Mouse (Mus musculus) heart, postnatal 0 days (tissue): Measurements from ENCODE around the gene Cx3cr1. TPM values are rescaled to one million over a fixed set of nuclear protein-coding genes. Genes with fewer than 3 reads are reported as not detected.
A peak's percentile ranks its signal among the peaks of the same experiment; 100 is the strongest.

ENCODE experiments used
- ATAC-seq: fragments of 200-750 bp; cut with Nextera tagmentation; 2 replicates; pipeline ENCODE4 v1.8.0; 2017; ENCODE audit warnings: low read depth, moderate number of reproducible peaks, moderate library complexity; ENCODE audit not compliant: insufficient read depth
- DNase-seq: peaks from one replicate; pipeline ENCODE4 v3.0.0-alpha.2; 2016; ENCODE audit warnings: low spot score
- H3K27ac ChIP-seq: fragments of 300-500 bp; sonication (generic); 2 replicates; pipeline ENCODE4 v1.5.1; 2014; ENCODE audit warnings: low read depth, mild to moderate bottlenecking
- H3K27me3 ChIP-seq: fragments of 300-500 bp; sonication (generic); 2 replicates; pipeline ENCODE4 v1.6.1; 2014; ENCODE audit warnings: low read length, mixed read lengths; ENCODE audit not compliant: control insufficient read depth, insufficient read depth
- H3K36me3 ChIP-seq: fragments of 300-500 bp; sonication (generic); replicated peaks from 2 replicates; pipeline ENCODE4 v1.6.1; 2014; ENCODE audit warnings: low read length, mixed read lengths; ENCODE audit not compliant: control insufficient read depth, insufficient read depth
- H3K4me1 ChIP-seq: fragments of 300-500 bp; sonication (generic); 2 replicates; pipeline ENCODE4 v1.6.1; 2014; ENCODE audit warnings: antibody characterized with exemption; ENCODE audit not compliant: control insufficient read depth, insufficient read depth
- H3K4me2 ChIP-seq: fragments of 300-500 bp; sonication (generic); 2 replicates; pipeline ENCODE4 v1.6.1; 2014; ENCODE audit warnings: low read depth, mild to moderate bottlenecking, low read length, moderate library complexity
- H3K4me3 ChIP-seq: fragments of 300-500 bp; sonication (generic); 2 replicates; pipeline ENCODE4 v1.5.1; 2014; ENCODE audit warnings: low read depth, low read length
- H3K9ac ChIP-seq: fragments of 300-500 bp; sonication (generic); replicated peaks from 2 replicates; pipeline ENCODE4 v1.6.1; 2014; ENCODE audit warnings: low read depth, low read length, mixed read lengths
- H3K9me3 ChIP-seq: fragments of 300-500 bp; sonication (generic); replicated peaks from 2 replicates; pipeline ENCODE4 v1.6.1; 2016; ENCODE audit warnings: low read length; ENCODE audit not compliant: control insufficient read depth
- CTCF ChIP-seq: IDR thresholded peaks from 2 replicates; pipeline ENCODE4 v1.5.1; 2016; ENCODE audit warnings: antibody characterized with exemption, control low read depth, low read depth
- EP300 ChIP-seq: IDR thresholded peaks from 2 replicates; pipeline ENCODE4 v1.6.1; 2016; ENCODE audit warnings: antibody characterized with exemption, low read depth
- WGBS: fragments of 180-500 bp; shearing (Covaris S2); extraction: QIAGEN DNeasy Blood & Tissue Kit; methylation state at CpG from one replicate; pipeline ENCODE4 v1.1.7; 2014; 5-methylcytosine and 5-hydroxymethylcytosine counted together
- polyA plus RNA-seq: library from polyadenylated mRNA; unstranded; fragments of >200 nt; fragmentation: Nextera tagmentation; extraction: Ambion mirVana; gene quantifications from 2 replicates; pipeline ENCODE4 v1.2.1, GENCODE M21; 2015
- total RNA-seq: library from RNA; depleted of rRNA; stranded (reverse); fragments of >200 nt; gene quantifications from 2 replicates; pipeline ENCODE4 v1.2.3, GENCODE M21; 2014; ENCODE audit warnings: low replicate concordance

Gene Cx3cr1
- total and polyA plus RNA-seq, 2 experiments from 2014 or later: 4.7 to 5.2 TPM

DNA sequence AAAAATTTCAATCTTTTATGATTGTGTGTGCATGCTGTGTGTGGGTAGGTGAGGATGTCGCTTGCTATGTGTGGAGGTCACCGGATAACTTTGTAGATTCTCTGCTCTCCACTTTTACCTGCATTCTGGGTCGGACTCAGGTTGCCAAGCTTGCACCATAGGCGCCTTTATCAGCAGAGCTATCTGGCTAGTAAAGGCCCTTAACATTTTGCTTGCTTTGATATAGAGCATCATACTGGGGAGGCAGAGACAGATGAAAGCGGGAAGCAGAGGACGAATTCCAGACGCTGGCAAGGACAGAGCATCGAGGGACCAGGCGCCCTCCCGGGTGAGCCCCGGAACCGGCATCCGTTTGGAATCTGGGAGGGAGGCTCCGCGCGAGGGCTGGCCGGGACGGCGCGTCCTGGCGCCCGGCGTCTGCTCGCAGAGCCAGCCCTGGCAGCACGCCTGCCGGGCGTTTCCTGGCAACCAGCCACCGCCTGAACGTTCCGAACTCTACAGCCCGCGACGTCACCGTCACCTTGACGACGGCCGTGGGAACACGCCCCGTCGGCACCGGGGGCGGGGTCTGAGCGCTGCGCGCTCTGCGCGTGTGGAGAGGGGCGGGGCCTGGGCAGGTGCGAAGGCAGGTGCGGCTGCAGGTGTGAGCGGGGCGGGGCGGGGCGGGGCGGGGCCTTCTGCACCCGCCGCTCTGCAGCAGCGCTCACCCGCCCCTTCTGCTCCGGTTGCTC, 58.7 kb downstream of the Cx3cr1 start:
- Histone ChIP-seq H3K4me1 (peaks cover 18% of the 10 kb centered on the region; the same call in 1 of the 2 replicates), H3K27ac (peak overlapping the region; percentile 96), H3K4me2 (peak overlapping the region; percentile 74), H3K36me3 (peaks cover 31% of the 10 kb centered on the region), H3K9ac (0 out of 2 replicates have a peak overlapping the region, but pooled peaks have one; percentile 34), H3K9me3 (no peaks in the 10 kb centered on the region), H3K4me3 (peak overlapping the region; percentile 41), H3K27me3 (no peaks in the 10 kb centered on the region)
- TF ChIP-seq EP300: peak; percentile 94
- TF ChIP-seq CTCF: no peak
- WGBS: 2% methylated on average over 52 of the region's 60 CpGs
- DNase-seq (peak; percentile 89), ATAC-seq (peak; percentile 92)

DNA sequence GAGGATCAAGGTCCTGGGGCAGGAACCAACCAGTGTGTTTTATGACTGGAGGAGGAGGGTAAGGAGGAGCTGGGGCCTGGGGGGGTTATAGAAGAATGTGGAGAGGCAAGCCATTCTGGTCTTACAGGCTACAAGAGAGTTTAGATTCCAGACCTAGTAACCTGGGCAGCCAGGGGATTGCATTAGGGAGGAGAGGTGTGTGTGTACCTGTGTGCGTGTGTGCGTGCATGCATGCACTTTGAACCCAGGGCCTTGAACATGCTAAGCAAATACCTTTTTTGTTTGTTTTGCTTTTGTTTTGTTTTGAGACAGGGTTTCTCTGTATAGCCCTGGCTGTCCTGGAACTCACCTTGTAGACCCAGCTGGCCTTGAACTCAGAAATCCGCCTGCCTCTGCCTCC, 59.8 kb downstream of the Cx3cr1 start:
- Histone ChIP-seq H3K27ac (no peak overlapping the region), H3K4me2 (no peak overlapping the region), H3K9me3 (no peaks in the 10 kb centered on the region), H3K9ac (no peak overlapping the region), H3K27me3 (no peaks in the 10 kb centered on the region), H3K4me1 (peaks cover 9% of the 10 kb centered on the region; the same call in 1 of the 2 replicates), H3K36me3 (peaks cover 20% of the 10 kb centered on the region), H3K4me3 (no peak overlapping the region)
- WGBS: 100% methylated on average over 3 of the region's 3 CpGs
- no peak for DNase-seq
- TF ChIP-seq CTCF: no peak
- no peak for TF ChIP-seq EP300
- no peak for ATAC-seq

DNA sequence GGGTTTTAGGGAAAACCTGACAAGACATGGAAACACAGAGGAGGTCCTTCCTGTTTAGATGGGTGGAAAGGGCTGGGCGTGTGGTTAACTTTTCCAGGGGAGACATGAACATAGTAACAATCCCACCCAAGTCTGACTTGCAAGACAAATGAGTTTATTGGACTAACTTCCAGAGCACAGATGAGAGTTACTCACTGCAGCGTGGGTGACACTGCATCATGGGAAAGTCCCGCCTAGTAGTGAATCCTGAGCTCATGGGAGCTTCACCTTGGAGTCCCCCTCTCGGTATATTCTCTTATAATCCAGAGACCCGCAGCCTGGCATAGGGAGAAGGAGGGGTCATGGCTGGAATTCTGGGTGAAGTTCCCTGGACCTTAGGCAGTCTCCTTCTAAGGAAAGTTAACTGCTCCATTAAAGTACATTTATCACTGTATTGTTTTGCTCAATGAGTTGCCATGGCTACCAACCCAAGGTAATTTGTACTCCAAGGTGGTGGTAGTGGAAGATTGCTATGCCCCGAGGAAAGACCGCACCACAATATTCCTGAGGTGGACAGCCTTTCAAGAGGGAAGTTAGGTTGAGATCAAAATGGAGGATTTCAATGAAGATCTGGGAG, 60.3 kb downstream of the Cx3cr1 start:
- Histone ChIP-seq H3K4me3 (no peak overlapping the region), H3K27ac (no peak overlapping the region), H3K4me1 (peaks cover 4% of the 10 kb centered on the region; the same call in 1 of the 2 replicates), H3K9ac (no peak overlapping the region), H3K9me3 (no peaks in the 10 kb centered on the region), H3K4me2 (no peak overlapping the region), H3K27me3 (no peaks in the 10 kb centered on the region), H3K36me3 (peaks cover 15% of the 10 kb centered on the region)
- no peak for ATAC-seq
- WGBS: 81% methylated on average over 7 of the region's 7 CpGs
- no peak for DNase-seq
- no peak for TF ChIP-seq EP300
- TF ChIP-seq CTCF: no peak

DNA sequence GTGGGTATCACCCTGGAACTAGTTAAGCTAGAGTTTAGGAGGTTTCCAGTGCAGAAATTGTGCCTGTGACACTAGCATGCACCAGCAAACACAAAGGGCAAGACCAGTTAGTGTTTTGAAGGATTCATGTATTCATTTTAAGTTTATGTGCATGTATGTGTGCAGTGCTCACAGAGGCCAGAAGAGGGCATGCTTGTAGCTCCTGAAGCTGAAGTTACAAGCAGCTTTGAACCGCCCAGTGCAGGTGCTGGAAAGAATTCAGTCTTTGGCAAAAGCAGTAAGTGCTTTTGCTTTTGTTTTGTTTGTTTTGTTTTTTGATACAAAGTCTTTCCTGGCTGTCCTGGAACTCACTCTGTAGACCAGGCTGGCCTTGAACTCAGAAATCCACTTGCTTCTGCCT, 61.8 kb downstream of the Cx3cr1 start:
- no peaks in the 10 kb centered on the region for H3K9me3 ChIP-seq
- H3K9ac ChIP-seq: no peak overlapping the region
- peaks cover under 1% of the 10 kb centered on the region; the same call in 1 of the 2 replicates for H3K36me3 ChIP-seq
- no peaks in the 10 kb centered on the region for H3K27me3 ChIP-seq
- TF ChIP-seq CTCF (no peak), EP300 (no peak)
- H3K4me1 ChIP-seq: peaks cover 3% of the 10 kb centered on the region; the same call in 1 of the 2 replicates
- ATAC-seq (no peak), DNase-seq (no peak)
- H3K27ac ChIP-seq: no peak overlapping the region
- no peak overlapping the region for H3K4me2 ChIP-seq
- 68% methylated on average over 1 of the region's 1 CpGs for WGBS
- H3K4me3 ChIP-seq: no peak overlapping the region

DNA sequence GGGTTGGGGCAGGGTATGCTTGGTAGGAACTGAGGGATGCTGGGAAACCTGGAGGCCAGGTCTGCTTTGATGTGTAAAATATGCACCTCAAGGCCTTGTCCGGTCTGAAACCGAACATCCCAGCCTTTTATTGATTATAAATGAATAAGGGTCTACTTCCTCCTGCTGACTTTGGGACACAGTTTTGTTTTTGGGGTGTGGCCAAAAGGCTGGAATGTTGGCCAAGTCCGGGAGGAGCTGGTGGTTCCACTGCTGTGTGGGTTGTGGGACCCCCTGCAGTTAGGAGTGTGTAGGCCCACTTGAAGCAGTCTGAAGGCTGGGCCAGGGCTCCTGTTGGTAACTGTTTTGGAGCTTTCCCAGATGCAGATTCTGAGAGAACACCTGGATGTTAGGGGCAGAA, 63.7 kb downstream of the Cx3cr1 start:
- no peak for TF ChIP-seq EP300
- TF ChIP-seq CTCF: no peak
- Histone ChIP-seq H3K4me3 (no peak overlapping the region), H3K27me3 (no peaks in the 10 kb centered on the region), H3K27ac (no peak overlapping the region), H3K4me1 (peaks cover 10% of the 10 kb centered on the region; the same call in 1 of the 2 replicates), H3K36me3 (no peaks in the 10 kb centered on the region), H3K9ac (no peak overlapping the region), H3K9me3 (no peaks in the 10 kb centered on the region), H3K4me2 (no peak overlapping the region)
- WGBS: 64% methylated on average over 3 of the region's 3 CpGs
- DNase-seq: no peak
- ATAC-seq: no peak
